Mouse (Mus musculus) CH12.LX (cell line): Measurements from ENCODE around the gene Cep104. TPM values are rescaled to one million over a fixed set of nuclear protein-coding genes. Genes with fewer than 3 reads are reported as not detected.

Source experiments
- DNase-seq: peaks from one replicate; pipeline ENCODE4 v3.0.0-alpha.2; 2013; ENCODE audit errors: extremely low read depth
- H3K27ac ChIP-seq: 2 replicates; pipeline ENCODE4 v1.5.1; 2012; ENCODE audit warnings: low read depth, mild to moderate bottlenecking, control low read depth, moderate library complexity; ENCODE audit not compliant: insufficient read depth
- H3K27me3 ChIP-seq: replicated peaks from 2 replicates; pipeline ENCODE3; 2012; ENCODE audit warnings: inconsistent platforms
- H3K36me3 ChIP-seq, 2 experiments: replicated peaks in 1 of 2; 2 replicates each; pipeline versions ENCODE3 to v1.6.1; 2012; ENCODE audit warnings: inconsistent platforms in 1 of 2, low read length in 1 of 2, mild to moderate bottlenecking in 1 of 2, mixed read lengths in 1 of 2, moderate library complexity in 1 of 2; ENCODE audit not compliant: control insufficient read depth in 1 of 2, insufficient read depth in 1 of 2
- H3K4me1 ChIP-seq, 2 experiments: 2 replicates each; pipeline ENCODE4 v1.6.1; 2012; ENCODE audit warnings: inconsistent platforms in 1 of 2, moderate library complexity in 1 of 2; ENCODE audit not compliant: insufficient read depth in 2 of 2, control insufficient read depth in 1 of 2
- H3K4me2 ChIP-seq: 2 replicates; pipeline ENCODE4 v1.6.1; 2012; ENCODE audit warnings: low read depth, mild to moderate bottlenecking, control low read depth; ENCODE audit not compliant: poor library complexity, insufficient read depth, severe bottlenecking
- H3K4me3 ChIP-seq, 3 experiments: fragments of 150-350 bp in 1 of 3; sonication (generic) in 1 of 3; replicated peaks in 1 of 3; 2 replicates each; pipeline versions ENCODE3 to v1.5.1; 2011 to 2012; ENCODE audit warnings: low read depth in 2 of 3, low read length in 2 of 3, mild to moderate bottlenecking in 2 of 3, moderate library complexity in 2 of 3, control low read depth in 1 of 3, improper control_type of control experiment in 1 of 3, inconsistent platforms in 1 of 3, mixed read lengths in 1 of 3; ENCODE audit not compliant: poor library complexity in 1 of 3
- H3K79me2 ChIP-seq: replicated peaks from 2 replicates; pipeline ENCODE4 v1.6.1; 2012; ENCODE audit warnings: mild to moderate bottlenecking, moderate library complexity; ENCODE audit not compliant: control insufficient read depth, poor library complexity, insufficient read depth, severe bottlenecking; ENCODE audit errors: extremely low read depth
- H3K9ac ChIP-seq: 2 replicates; pipeline ENCODE4 v1.6.1; 2012; ENCODE audit warnings: low read depth, mild to moderate bottlenecking, control low read depth, moderate library complexity; ENCODE audit not compliant: insufficient read depth
- H3K9me3 ChIP-seq: replicated peaks from 2 replicates; pipeline ENCODE3; 2012; ENCODE audit warnings: low read length, inconsistent platforms, mixed read lengths
- BHLHE40 ChIP-seq: IDR thresholded peaks from 2 replicates; pipeline ENCODE4 v1.6.1; 2011; ENCODE audit warnings: mild to moderate bottlenecking, low read depth, low read length, improper control_type of control experiment
- CHD1 ChIP-seq: IDR thresholded peaks from 2 replicates; pipeline ENCODE4 v1.6.1; 2012; ENCODE audit warnings: low read depth, low read length, improper control_type of control experiment, inconsistent platforms
- CHD2 ChIP-seq: IDR thresholded peaks from 2 replicates; pipeline ENCODE4 v1.6.1; 2011; ENCODE audit warnings: low read length, improper control_type of control experiment
- CTCF ChIP-seq, 2 experiments: IDR thresholded peaks in 1 of 2; conservative IDR thresholded peaks in 1 of 2; 2 replicates each; pipeline ENCODE4 v1.5.1; 2011 to 2012; ENCODE audit warnings: low read depth in 2 of 2, low read length in 2 of 2, improper control_type of control experiment in 1 of 2, inconsistent platforms in 1 of 2, mild to moderate bottlenecking in 1 of 2, moderate library complexity in 1 of 2
- E2F4 ChIP-seq: IDR thresholded peaks from 2 replicates; pipeline ENCODE4 v1.6.1; 2011; ENCODE audit warnings: low read depth, low read length, improper control_type of control experiment; ENCODE audit not compliant: insufficient replicate concordance
- ELF1 ChIP-seq: IDR thresholded peaks from 2 replicates; pipeline ENCODE4 v1.6.1; 2014; ENCODE audit warnings: low read depth, mild to moderate bottlenecking, inconsistent platforms, low read length, improper control_type of control experiment
- EP300 ChIP-seq: IDR thresholded peaks from 2 replicates; pipeline ENCODE4 v1.6.1; 2011; ENCODE audit warnings: low read length, improper control_type of control experiment
- ETS1 ChIP-seq: conservative IDR thresholded peaks from 2 replicates; pipeline ENCODE4 v1.6.1; 2012; ENCODE audit warnings: low read depth, mild to moderate bottlenecking, inconsistent platforms, low read length, improper control_type of control experiment, moderate library complexity
- GABPA ChIP-seq: IDR thresholded peaks from 2 replicates; pipeline ENCODE4 v1.6.1; 2012; ENCODE audit warnings: low read depth, low read length, improper control_type of control experiment, inconsistent platforms; ENCODE audit not compliant: insufficient replicate concordance
- IRF4 ChIP-seq: IDR thresholded peaks from 2 replicates; pipeline ENCODE4 v1.6.1; 2014; ENCODE audit warnings: low read depth, mild to moderate bottlenecking, inconsistent platforms, low read length, improper control_type of control experiment
- JUND ChIP-seq: conservative IDR thresholded peaks from 2 replicates; pipeline ENCODE4 v1.6.1; 2011; ENCODE audit warnings: low read depth, low read length, improper control_type of control experiment
- KAT2A ChIP-seq: IDR thresholded peaks from 2 replicates; pipeline ENCODE4 v1.6.1; 2012; ENCODE audit warnings: low read length, improper control_type of control experiment, inconsistent platforms; ENCODE audit not compliant: insufficient replicate concordance
- MAFK ChIP-seq: IDR thresholded peaks from 2 replicates; pipeline ENCODE4 v1.6.1; 2011; ENCODE audit warnings: low read length, improper control_type of control experiment; ENCODE audit not compliant: insufficient replicate concordance
- MAX ChIP-seq: IDR thresholded peaks from 2 replicates; pipeline ENCODE4 v1.6.1; 2011; ENCODE audit warnings: low read length, improper control_type of control experiment
- MEF2A ChIP-seq: IDR thresholded peaks from 2 replicates; pipeline ENCODE4 v1.6.1; 2014; ENCODE audit warnings: low read depth, mild to moderate bottlenecking, inconsistent platforms, low read length, improper control_type of control experiment, borderline replicate concordance
- MXI1 ChIP-seq: IDR thresholded peaks from 2 replicates; pipeline ENCODE4 v1.6.1; 2011; ENCODE audit warnings: mild to moderate bottlenecking, low read depth, low read length, improper control_type of control experiment
- MYC ChIP-seq: IDR thresholded peaks from 2 replicates; pipeline ENCODE4 v1.6.1; 2011; ENCODE audit warnings: low read depth, mild to moderate bottlenecking, improper control_type of control experiment, low read length
- PAX5 ChIP-seq: IDR thresholded peaks from 2 replicates; pipeline ENCODE4 v1.6.1; 2012; ENCODE audit warnings: low read length, inconsistent platforms, mixed read lengths
- POLR2A ChIP-seq: IDR thresholded peaks from 2 replicates; pipeline ENCODE4 v1.6.1; 2011; ENCODE audit warnings: low read depth, mild to moderate bottlenecking, improper control_type of control experiment, low read length
- POLR2AphosphoS2 ChIP-seq: IDR thresholded peaks from 2 replicates; pipeline ENCODE4 v1.6.1; 2011; ENCODE audit warnings: low read depth, low read length, improper control_type of control experiment
- RAD21 ChIP-seq: IDR thresholded peaks from 2 replicates; pipeline ENCODE4 v1.6.1; 2011; ENCODE audit warnings: low read depth, mild to moderate bottlenecking, low read length, improper control_type of control experiment, moderate library complexity
- RCOR1 ChIP-seq: conservative IDR thresholded peaks from 2 replicates; pipeline ENCODE4 v1.6.1; 2012; ENCODE audit warnings: low read depth, mild to moderate bottlenecking, inconsistent platforms, low read length, improper control_type of control experiment
- SIN3A ChIP-seq: IDR thresholded peaks from 2 replicates; pipeline ENCODE4 v1.6.1; 2012; ENCODE audit warnings: low read length, improper control_type of control experiment, inconsistent platforms
- SMC3 ChIP-seq: IDR thresholded peaks from 2 replicates; pipeline ENCODE4 v1.6.1; 2011; ENCODE audit warnings: low read depth, low read length, improper control_type of control experiment
- TBP ChIP-seq: conservative IDR thresholded peaks from 2 replicates; pipeline ENCODE4 v1.6.1; 2011; ENCODE audit warnings: low read depth, low read length, improper control_type of control experiment
- TCF12 ChIP-seq: IDR thresholded peaks from 2 replicates; pipeline ENCODE4 v1.6.1; 2014; ENCODE audit warnings: low read depth, mild to moderate bottlenecking, inconsistent platforms, low read length, improper control_type of control experiment
- UBTF ChIP-seq: IDR thresholded peaks from 2 replicates; pipeline ENCODE4 v1.6.1; 2012; ENCODE audit warnings: low read depth, mild to moderate bottlenecking, inconsistent platforms, low read length, improper control_type of control experiment, moderate library complexity
- USF1 ChIP-seq: IDR thresholded peaks from 2 replicates; pipeline ENCODE4 v1.6.1; 2014; ENCODE audit warnings: low read depth, mild to moderate bottlenecking, inconsistent platforms, low read length, improper control_type of control experiment
- USF2 ChIP-seq: conservative IDR thresholded peaks from 2 replicates; pipeline ENCODE4 v1.6.1; 2011; ENCODE audit warnings: low read depth, low read length, improper control_type of control experiment
- ZC3H11A ChIP-seq: IDR thresholded peaks from 2 replicates; pipeline ENCODE4 v1.6.1; 2012; ENCODE audit warnings: low read depth, mild to moderate bottlenecking, inconsistent platforms, low read length, improper control_type of control experiment
- ZKSCAN1 ChIP-seq: IDR thresholded peaks from 2 replicates; pipeline ENCODE4 v1.6.1; 2012; ENCODE audit warnings: low read depth, inconsistent platforms, low read length, improper control_type of control experiment, borderline replicate concordance
- ZMIZ1 ChIP-seq: IDR thresholded peaks from 2 replicates; pipeline ENCODE4 v1.6.1; 2012; ENCODE audit warnings: low read depth, mild to moderate bottlenecking, inconsistent platforms, low read length, improper control_type of control experiment
- dilution Hi-C: fragments of 300-500 bp; cut with MboI; formaldehyde crosslinking; loops from 2 replicates; pipeline ENCODE4 v1.14.3; 2020; ENCODE audit warnings: low sequenced_read_pairs; ENCODE audit not compliant: extremely low pct_unique_long_range_greater_than_20kb, extremely low pct_ligation_motif_present
- in situ Hi-C: fragments of 300-500 bp; cut with MboI; formaldehyde crosslinking; loops from 3 replicates; pipeline ENCODE4 v1.14.3; 2019; ENCODE audit warnings: low sequenced_read_pairs, low pct_ligation_motif_present, low pct_unique_long_range_greater_than_20kb, mixed read lengths
- polyA plus RNA-seq: library from polyadenylated mRNA; unstranded; fragments of >175 nt; gene quantifications from 2 replicates; pipeline ENCODE4 v1.2.1, GENCODE M21; 2012; ENCODE audit warnings: low read depth; ENCODE audit not compliant: insufficient read length
- total RNA-seq, 2 experiments: library from RNA; depleted of rRNA; stranded (reverse); fragments of 300-350 nt in 1 of 2; fragments of >200 nt in 1 of 2; gene quantifications; 2 replicates each; pipeline ENCODE4 v1.2.3; 2012 to 2014

Gene Cep104
- total and polyA plus RNA-seq, 3 experiments, result 4.6 to 10.9 (median 7.0) TPM

- Histone ChIP-seq H3K79me2 (no peaks in the 10 kb centered on the region), H3K4me2 (no peak overlapping the region), H3K4me1 (peaks cover 0 to 11% of the 10 kb centered on the region in 2 experiments; a peak in 2 of 4 replicates), H3K27me3 (peaks cover 2% of the 10 kb centered on the region), H3K4me3 (no peak overlapping the region), H3K27ac (no peak overlapping the region), H3K36me3 (peaks cover 0 to 26% of the 10 kb centered on the region in 2 experiments)
- dilution Hi-C loops, result no loop called here
- no peak for DNase-seq
- TF ChIP-seq MAX (no peak), GABPA (no peak), CHD1 (no peak), E2F4 (no peak), POLR2AphosphoS2 (no peak), CHD2 (no peak), RAD21 (no peak), USF2 (no peak), ZKSCAN1 (no peak), MEF2A (no peak), POLR2A (no peak), BHLHE40 (no peak), UBTF (no peak), PAX5 (no peak)
- TF ChIP-seq, all 38 proteins: peak for 0
- in situ Hi-C loops, result loop anchor here (25.0 kb wide), 1 partner anchor 1458 kb away; the partner anchor contains the start of genes Kcnab2 and Nphp4
- H3K9me3 ChIP-seq, result no peaks in the 10 kb centered on the region
- H3K9ac ChIP-seq, result no peak overlapping the region
Observed at GRCm38 (mm10) chr4:153945741-153946140, 29.3 kb upstream of the Cep104 start.

DNA sequence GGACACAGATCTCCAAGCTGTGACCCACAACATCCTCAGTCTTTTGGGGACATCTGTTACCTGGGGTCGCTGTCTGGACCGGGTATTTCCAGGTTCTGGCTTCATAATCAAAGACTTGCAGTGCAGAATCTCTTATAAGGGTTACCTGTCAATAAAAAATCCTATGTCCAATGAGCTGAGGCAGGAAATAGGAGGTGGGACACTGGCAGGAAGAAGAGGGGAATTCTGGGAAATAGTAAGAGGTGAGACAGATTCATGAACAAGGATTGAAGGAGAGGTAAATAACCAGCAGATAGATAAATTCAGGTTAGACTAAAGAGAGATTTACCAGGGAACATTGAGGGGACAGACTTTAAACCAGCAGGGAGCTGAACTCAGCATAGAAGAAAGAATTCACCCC lies 24.6 kb upstream of the Cep104 start:
- in situ Hi-C loops, result no loop called here
- Histone ChIP-seq H3K27me3 (no peaks in the 10 kb centered on the region), H3K27ac (no peak overlapping the region), H3K79me2 (no peaks in the 10 kb centered on the region), H3K4me3 (peak overlapping the region; percentile 53 to 89 (median 65)), H3K4me2 (peak overlapping the region; percentile 93), H3K36me3 (peaks cover 3 to 44% of the 10 kb centered on the region in 2 experiments), H3K9me3 (no peaks in the 10 kb centered on the region), H3K4me1 (peaks cover 3 to 27% of the 10 kb centered on the region in 2 experiments; a peak in 3 of 4 replicates), H3K9ac (peak overlapping the region; percentile 90)
- dilution Hi-C loops, result no loop called here
- peak; percentile 28 for DNase-seq
- no peak for TF ChIP-seq MXI1
- no peak for TF ChIP-seq ETS1
- TF ChIP-seq TCF12, result peak; percentile 48; the same call in 1 of the 2 replicates
- no peak for TF ChIP-seq UBTF
- TF ChIP-seq ZKSCAN1, result no peak
- TF ChIP-seq MAX, result no peak
- TF ChIP-seq CHD1, result no peak
- TF ChIP-seq SIN3A, result peak; percentile 39; the same call in 1 of the 2 replicates
- TF ChIP-seq PAX5, result no peak
- no peak for TF ChIP-seq MAFK
- no peak for TF ChIP-seq RCOR1
- TF ChIP-seq CTCF (conservative IDR thresholded peaks at IDR 0.05 in 1 of 2, IDR thresholded peaks at IDR 0.05 in 1 of 2; ENCODE audit: low read depth in 2 of 2, low read length in 2 of 2), result no peak
- TF ChIP-seq KAT2A, result peak; percentile 45; the same call in 1 of the 2 replicates
- TF ChIP-seq GABPA, result no peak
- no peak for TF ChIP-seq ZMIZ1
- no peak for TF ChIP-seq EP300
- TF ChIP-seq IRF4, result no peak
- TF ChIP-seq MEF2A, result 0 out of 2 replicates have a peak, but pooled peaks have one; percentile 11
- no peak for TF ChIP-seq ZC3H11A
- no peak for TF ChIP-seq MYC
- no peak for TF ChIP-seq E2F4
- TF ChIP-seq CHD2, result no peak
- no peak for TF ChIP-seq BHLHE40
- TF ChIP-seq USF1, result no peak
- TF ChIP-seq RAD21, result no peak
- TF ChIP-seq SMC3, result no peak
- TF ChIP-seq ELF1, result peak; percentile 74
- TF ChIP-seq USF2, result no peak
- TF ChIP-seq JUND, result no peak
- TF ChIP-seq TBP, result peak; percentile 86
